Mouse (Mus musculus) urinary bladder, postnatal 4 days (tissue): ENCODE measurements around the gene Gm49322.
"Not testable (repeated sequence)": the region's sequence is repeated elsewhere in the genome, so short reads cannot be mapped to it uniquely, and the experiment has no call there.

Source experiments
- DNase-seq, 2 experiments: peaks; one replicate each; pipeline ENCODE4 v3.0.0; 2021 to 2022; ENCODE audit warnings: low spot score in 2 of 2

Gm49322 gene

GRCm38 (mm10) chr10:80611905-80612304 lies 6.1 kb downstream of the Gm49322 start:
- DNase-seq: no peak

GRCm38 (mm10) chr10:80613821-80614220 lies 8.0 kb downstream of the Gm49322 start:
- DNase-seq: no peak

DNA sequence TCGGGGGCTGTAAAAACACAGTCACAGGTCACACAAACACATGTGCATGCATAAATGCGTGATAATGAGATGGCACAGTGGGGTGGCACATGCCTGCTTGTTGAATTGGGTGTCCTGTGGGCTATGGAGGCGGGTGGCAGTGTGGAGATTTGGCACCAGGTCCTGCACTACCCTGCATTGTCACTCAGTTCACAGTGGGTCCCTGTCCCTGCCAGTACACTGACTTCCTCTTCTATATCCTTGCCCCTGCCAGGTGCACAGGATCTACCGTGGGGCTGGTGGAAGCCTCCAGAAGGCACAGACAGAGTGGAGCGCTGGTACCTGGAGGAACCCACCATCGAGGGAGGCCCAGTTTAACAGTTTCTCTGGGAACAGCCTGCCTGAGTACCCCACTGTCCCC lies 8.5 kb downstream of the Gm49322 start:
- DNase-seq: no peak

DNA sequence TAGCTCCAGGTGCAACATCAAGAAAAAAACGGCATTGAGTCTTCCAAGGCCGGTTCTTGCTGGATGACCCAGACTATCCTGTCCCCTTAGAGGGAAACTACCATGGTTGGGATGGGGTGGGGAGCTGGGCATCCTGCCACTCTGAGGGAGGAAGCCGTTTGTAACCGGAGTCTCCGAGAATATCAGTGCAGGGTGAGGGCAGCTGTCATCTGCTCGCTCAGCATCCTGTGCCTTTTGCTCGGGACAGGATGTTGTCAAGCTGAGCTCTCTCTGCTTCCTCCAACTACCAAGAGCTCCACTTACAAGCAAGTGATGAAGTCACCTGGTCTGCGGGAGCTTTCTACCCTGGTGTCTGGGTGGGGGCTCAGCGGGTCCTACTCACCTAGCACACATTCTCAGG lies 12.4 kb downstream of the Gm49322 start:
- DNase-seq: no peak

DNA sequence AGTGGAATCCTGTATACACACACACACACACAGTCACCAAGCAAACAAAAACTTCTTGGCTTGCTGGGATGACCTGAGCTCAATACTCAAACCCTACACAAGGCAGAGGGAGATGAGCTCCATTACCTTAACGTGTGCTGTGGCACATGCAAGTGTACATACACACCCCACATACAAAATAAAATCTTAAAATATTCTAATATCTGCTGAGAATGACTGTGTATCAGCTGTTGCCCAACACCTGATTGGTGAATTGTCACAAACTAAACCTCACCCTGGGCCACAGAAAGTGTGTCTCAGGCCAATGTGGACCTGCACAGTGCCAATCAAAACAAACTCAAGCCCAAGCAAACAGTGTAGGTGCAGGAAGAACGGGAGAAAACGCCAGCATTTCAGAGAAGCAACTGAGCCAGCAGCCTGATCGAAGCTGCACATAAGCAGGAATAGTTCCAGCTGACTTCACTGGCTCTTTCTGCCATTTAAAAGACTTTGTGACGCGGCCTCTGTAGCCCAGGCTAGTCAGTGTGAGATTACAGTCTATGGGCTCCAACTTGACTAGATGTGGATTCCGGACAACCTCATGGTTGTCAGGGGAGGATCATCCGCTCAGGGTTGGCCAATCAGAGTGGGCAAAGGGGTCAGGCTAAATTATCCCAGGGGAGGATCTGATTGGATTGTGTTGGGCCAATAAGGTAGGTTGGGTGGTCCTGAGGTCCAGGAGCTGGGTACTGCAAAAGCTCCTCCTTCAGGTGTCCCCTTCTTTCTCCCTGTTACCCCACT lies 13.8 kb downstream of the Gm49322 start:
- no peak for DNase-seq

GRCm38 (mm10) chr10:80620365-80620764 lies 14.5 kb downstream of the Gm49322 start:
- no peak for DNase-seq

GRCm38 (mm10) chr10:80620796-80621689 lies 15.2 kb downstream of the Gm49322 start:
- no peak for DNase-seq

DNA sequence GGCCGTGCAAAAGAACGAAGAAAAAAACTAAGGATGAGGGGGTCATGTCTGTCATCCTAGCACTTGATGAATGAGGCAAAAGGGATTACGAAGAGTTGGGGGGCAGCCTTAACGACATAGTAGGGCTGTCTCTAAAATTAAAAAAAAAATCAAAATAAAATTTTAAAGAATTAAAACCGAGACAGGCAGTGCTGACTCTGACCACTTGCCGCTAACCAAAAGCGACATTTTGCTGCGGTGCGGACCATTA lies 15.8 kb downstream of the Gm49322 start:
- no peak for DNase-seq

DNA sequence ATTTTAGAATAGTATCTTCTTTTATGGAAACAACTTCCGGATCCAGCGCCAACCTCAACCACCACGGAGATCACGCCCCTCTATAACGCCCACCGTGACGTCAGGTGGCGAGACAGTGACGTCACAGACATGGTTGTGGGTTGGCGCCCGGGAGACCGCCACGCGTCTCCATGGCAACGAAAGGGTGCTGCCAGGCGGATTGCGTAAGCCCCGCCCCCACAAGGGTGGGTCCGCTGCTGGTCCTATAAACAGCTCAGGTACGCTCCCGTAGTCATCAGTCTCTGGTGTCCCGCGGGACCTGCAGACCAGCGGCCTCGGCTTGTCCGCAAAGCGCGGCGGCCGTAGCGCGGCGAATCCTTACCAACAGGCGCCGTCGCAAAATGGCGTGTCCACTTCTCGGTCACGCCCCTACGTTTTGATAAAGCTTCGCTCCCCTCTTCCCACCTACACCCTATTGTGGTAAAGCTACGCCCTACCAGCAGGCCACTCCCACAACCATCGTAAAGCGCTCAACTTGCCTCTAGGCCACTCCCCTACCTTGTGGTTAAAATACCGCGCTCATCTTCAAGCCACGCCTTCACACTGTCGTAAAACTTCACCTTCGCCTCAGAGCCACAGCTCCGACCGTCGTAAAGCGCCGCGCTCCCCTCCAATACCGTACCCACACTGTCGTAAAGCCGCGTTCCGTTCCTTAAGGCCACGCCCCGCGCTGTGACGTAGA lies 16.3 kb downstream of the Gm49322 start:
- DNase-seq: peak; percentile 98 to 99

GRCm38 (mm10) chr10:80622661-80623456 lies 17.0 kb downstream of the Gm49322 start, which contains the start of gene Csnk1g2:
Gene Csnk1g2, plus strand, starts transcription at chr10:80622838.
- no peak for DNase-seq

- DNase-seq: no peak
These were observed 17.8 kb downstream of the Gm49322 start for GRCm38 (mm10) chr10:80623457-80624191.

DNA sequence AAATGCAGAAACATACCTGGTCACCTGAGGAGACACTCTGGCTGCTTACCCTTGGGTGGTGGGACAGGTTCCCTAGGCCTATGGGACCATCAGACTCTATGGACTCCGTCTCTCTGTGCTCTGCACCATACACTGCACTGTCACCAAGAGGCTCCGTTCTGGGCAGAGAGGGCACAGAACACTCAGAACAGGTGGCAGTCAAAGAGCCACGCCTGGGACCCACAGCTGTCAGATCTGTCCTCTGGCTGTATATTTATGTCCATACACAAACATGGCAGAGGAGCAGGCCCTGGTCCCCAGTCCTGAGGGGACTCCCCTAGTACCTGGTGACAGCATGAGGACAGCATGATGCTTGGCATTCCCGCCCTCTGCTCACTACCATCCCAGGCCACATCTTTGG lies 19.9 kb downstream of the Gm49322 start:
- DNase-seq: no peak

DNA sequence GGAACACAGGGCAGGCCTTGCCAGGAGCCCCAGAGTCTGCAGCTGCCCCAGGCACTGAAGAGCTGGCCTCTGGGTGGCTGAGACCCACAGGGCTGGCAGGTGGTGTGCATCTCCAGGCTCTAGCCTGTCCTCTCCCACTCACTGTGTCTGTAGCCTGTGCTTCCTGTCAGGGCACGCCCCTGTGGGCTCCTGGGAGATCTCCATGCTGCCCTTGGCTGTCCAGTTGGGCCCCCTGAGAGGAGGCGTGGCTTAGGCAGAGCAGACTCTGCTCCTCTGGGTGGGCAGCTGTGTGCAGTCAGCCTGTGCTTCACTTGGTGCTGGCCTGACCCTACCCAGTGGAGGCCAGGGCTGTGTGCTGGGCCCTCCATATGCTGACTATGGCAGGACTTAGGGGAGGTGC lies 21.9 kb downstream of the Gm49322 start:
- DNase-seq: peak in 1 of 2 experiments; percentile 61

DNA sequence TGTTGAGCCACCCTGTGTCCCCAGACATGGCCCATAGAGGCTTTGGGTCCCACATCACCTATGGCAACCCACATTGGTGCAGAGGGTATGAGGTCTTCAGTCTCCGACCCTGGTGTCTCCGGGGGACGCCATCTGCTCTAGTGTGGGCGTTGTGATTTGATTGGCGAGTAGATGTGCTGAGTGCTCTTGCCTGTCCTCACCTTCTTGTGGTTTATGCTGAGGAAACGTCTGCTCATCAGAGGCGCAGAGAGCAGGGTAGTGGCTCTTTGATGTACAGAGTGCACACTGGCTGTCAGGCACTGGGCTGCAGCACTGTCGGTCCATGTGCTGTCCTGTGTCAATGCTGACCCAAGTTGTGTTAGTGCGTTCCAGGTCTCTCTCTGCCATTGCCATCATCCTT lies 23.1 kb downstream of the Gm49322 start:
- DNase-seq: no peak

DNA sequence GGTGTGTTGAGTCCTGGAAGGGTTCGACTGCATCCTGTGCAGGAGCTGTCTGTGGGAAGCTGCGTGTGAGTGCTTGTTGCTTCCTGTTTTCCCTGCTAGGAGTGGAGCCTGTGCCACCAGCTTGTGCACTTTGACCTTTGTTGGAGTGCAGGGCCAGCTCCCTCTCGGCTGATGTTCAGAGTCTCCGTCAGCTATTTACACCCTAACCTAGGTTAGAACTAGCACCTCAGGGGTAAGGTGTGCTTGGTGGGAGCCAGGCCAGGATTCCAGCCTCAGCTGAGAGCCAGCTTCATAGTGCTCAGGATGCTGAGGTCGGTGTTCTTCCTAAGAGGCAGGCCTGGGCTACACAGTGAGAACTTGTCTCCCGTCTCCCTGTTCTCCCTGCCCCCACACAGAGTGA lies 29.5 kb downstream of the Gm49322 start:
- DNase-seq: no peak

DNA sequence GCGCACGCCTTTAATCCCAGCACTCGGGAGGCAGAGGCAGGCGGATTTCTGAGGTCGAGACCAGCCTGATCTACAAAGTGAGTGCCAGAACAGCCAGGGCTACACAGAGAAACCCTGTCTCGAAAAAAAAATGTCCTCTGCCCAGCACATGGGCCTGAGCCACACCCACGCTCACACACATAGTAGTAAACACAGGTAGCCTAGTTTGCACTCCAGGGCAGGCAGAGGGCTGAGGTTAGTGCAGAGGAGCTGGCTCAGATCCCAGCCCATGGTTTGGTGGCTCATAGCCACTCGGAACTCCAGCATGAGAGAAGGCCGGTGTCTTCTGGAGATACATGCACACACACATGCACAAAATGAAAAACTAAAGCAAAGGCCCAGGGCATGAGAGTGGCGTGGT lies 41.1 kb downstream of the Gm49322 start:
- no peak for DNase-seq

- DNase-seq: not testable (repeated sequence)
These were observed 44.1 kb downstream of the Gm49322 start for GRCm38 (mm10) chr10:80649910-80650309.

DNA sequence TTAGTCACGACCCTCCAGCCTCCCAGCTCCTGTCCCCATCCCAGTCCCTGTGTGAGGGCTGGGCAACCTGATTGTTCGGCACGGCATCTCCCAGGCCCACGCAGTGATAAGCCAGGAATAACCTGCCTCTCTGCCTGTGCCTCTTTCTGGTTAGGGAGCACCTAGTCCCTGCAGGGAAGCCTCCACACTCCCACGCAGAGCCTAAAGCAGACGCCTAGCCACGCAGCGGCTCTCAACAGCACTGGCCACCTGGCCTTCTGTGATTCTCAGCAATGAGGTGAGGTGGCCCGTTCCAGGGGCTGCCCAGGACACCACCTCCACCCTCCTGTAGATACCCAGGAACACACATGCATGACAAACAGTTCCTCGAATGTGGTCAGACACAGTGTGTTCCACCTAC lies 44.6 kb downstream of the Gm49322 start:
- DNase-seq: no peak

- DNase-seq: no peak
These were observed 47.4 kb downstream of the Gm49322 start for GRCm38 (mm10) chr10:80653156-80653720.

- DNase-seq: no peak
These were observed 49.0 kb downstream of the Gm49322 start for GRCm38 (mm10) chr10:80654866-80655265.
